Mouse (Mus musculus) monocyte, adult 2 months (primary cell): ENCODE data around the gene Gm12695.

ENCODE experiments used
- DNase-seq, 2 experiments: peaks; one replicate each; pipeline ENCODE4 v3.0.0; 2022; ENCODE audit warnings: low spot score in 2 of 2, low read depth in 1 of 2

The Gm12695 gene

DNA sequence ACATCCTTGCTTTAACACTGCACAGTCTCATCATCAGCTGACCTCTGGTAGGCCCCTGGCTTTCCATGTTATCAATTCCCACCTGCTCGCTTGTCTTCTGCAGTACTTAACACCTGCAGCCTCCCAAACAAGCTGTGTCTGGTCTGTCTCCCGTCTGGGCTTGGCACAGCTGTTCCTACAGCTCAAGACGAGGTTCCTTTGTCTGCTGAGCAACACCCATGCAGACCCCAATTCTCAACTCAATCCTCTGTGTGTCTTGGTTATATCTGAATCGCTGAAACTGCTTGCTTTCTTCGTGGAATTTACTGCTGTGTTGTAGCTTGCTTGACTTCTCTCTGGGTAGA lies 86.8 kb downstream of the Gm12695 start:
- no peak for DNase-seq

DNA sequence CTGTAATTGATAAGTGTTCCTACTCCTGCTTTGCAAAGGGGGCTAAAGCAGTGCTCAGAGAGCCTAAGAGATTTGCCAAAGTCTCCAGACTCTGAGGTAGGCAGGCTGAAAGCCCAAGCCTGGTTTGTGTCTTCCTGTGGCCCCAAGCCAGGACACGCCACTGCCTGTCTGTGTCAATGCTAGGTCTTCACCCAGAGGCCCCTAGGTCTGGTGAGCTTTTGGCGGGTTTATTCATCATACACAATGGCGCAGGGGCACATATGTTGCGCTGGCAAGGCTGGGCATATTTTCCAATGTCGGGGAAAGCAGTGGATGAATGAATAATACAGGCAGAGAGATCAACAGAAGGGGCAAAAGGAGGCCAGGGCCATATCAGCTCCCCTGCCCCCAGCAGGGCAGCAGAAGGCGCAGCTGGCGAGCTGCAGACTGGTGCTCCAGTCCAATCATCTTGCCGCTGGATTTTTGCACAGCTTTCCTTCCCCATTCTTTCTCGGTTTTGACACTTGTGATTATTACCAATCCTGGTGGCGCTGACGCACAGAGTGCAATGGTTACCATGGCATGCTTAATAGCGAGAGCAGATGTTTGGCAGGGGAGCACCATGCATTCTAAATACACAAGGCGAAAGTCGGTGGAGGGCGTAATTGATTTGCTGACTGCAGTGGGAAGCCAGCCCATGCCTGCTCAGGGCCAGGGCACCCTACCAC lies 87.3 kb downstream of the Gm12695 start:
- DNase-seq, result no peak

DNA sequence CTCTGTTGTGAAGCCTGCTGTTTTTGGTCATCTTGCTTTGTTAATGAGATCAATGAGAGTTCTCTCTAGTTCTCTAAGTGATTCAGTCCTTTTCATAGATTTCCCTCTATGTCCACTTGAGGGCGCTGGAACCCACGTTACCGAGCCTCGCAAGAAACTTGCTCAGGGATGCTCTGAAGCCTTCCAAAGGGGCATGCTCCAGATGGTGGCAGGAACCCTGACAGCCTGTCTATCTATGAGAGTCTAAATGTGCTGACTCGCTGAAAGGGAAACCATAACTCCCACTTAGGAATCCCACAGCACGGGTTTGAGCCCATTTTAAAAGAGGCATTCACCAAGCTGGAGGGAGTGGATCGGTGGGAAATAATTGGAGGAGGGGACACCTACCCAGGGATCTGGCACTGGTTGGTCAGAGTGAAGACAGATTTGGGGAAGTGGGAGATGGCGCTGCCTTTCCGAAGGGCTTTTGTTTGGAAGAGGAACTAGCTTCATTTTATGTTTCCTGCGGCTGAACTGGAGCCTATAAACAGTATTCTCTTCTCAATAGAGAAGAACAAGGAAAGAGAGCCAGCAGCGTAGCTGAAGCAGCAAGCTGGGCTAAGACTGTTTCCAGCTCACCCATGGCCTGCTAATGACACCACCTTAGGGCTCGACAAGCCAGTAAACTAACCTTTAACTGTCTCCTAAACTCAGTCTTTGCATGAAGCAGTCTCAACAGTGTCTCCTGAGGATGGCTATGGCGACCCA lies 88.2 kb downstream of the Gm12695 start:
- DNase-seq, result no peak

DNA sequence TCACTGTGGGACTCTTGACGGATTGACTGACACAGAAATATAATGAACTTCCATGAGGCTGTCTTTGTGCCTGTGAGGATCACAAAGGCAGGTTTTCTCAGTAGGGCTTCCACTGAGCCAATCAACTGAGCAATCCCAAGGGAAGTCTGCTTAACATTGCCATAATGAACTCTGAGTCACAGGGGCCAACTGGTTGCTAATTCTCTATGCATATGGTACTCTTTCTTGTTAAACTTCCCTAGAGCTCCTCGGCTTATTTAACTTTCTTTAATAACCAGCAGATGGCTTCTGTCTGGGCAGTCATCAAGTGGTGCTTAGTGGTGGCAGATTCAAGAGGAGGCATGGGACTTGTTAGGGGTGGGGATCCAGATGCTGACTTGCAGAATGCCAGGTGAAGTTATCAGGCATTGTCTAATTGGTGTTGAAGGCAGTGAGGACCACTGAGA lies 97.6 kb downstream of the Gm12695 start:
- DNase-seq, result no peak

DNA sequence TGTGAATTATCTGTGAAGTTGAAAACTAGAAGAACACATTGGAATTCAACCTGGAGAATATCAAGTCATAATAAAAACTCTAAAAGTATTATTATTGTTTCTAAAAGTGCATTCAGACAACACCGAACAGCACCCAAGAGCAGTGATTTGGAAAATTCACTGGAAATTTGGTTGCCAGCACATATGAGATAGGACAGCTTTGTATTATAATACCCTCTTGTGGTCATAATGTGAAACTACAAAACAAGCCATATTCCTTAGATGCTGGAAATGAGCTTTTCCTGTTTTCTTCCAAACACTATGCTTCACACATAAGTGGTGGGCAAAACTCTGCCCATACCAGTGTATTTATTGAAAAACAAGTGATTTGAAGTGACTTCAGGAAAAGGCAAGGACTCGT lies 101.5 kb downstream of the Gm12695 start:
- DNase-seq, result no peak

DNA sequence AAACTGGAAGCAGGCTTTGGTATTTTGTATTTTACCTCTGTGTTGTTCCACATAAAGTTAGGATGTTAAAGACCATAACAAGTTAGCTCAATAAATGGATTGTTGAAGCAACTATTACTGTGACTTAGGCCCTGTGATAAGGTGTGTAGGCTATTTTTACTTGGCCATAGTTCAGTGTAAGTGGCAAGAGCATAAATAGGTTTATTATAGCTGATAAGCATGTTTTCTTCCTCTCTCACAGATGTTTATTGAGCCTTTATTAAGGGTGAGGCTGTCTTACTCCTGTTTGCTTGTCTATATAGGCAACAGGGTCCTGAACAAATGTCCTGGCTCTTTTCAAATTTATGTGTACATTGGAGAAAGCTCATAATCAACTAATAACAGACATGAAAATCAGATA lies 104.0 kb downstream of the Gm12695 start:
- no peak for DNase-seq

DNA sequence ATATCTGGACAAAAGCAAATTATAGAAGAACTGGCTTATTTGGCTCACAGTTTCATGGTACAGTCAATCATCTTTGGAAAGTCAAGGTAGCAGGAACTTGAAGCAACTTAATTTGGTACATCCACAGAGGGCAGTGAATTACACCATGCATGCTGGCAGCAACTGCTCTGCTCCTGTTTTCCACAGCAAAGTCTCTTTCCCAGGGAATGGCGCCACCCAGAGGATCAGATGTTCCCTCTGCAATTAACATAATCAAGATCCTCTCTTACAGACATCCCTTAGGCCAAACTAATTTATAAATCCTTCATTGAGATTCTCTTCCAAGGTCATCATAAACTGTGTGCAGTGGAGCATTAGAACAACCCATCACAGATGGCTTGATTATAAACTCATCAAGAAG lies 104.8 kb downstream of the Gm12695 start:
- no peak for DNase-seq
